Mouse (Mus musculus) lung, postnatal 0 days (tissue): ENCODE data around the gene Klhdc7b. TPM values are rescaled to one million over a fixed set of nuclear protein-coding genes. Genes with fewer than 3 reads are reported as not detected.

Experiments used
- ATAC-seq: fragments of 200-750 bp; cut with Nextera tagmentation; 2 replicates; pipeline ENCODE4 v1.8.0; 2017; ENCODE audit warnings: moderate library complexity
- DNase-seq: peaks from one replicate; pipeline ENCODE4 v3.0.0-alpha.2; 2016; ENCODE audit warnings: low spot score
- H3K27ac ChIP-seq: fragments of 300-500 bp; sonication (generic); 2 replicates; pipeline ENCODE4 v1.5.1; 2014; ENCODE audit warnings: antibody characterized with exemption, mild to moderate bottlenecking, low read length, mixed read lengths
- H3K27me3 ChIP-seq: fragments of 300-500 bp; sonication (generic); replicated peaks from 2 replicates; pipeline ENCODE4 v1.6.1; 2014; ENCODE audit warnings: low read length, mixed read lengths; ENCODE audit not compliant: insufficient read depth
- H3K36me3 ChIP-seq: fragments of 300-500 bp; sonication (generic); 2 replicates; pipeline ENCODE4 v1.6.1; 2014; ENCODE audit warnings: low read length, mixed read lengths; ENCODE audit not compliant: insufficient read depth
- H3K4me1 ChIP-seq: fragments of 300-500 bp; sonication (generic); 2 replicates; pipeline ENCODE4 v1.6.1; 2014; ENCODE audit warnings: antibody characterized with exemption, low read depth, low read length, mixed read lengths; ENCODE audit not compliant: insufficient read depth
- H3K4me2 ChIP-seq: fragments of 300-500 bp; sonication (generic); replicated peaks from 2 replicates; pipeline ENCODE4 v1.6.1; 2014; ENCODE audit warnings: low read depth, mild to moderate bottlenecking, low read length, moderate library complexity, mixed read lengths
- H3K4me3 ChIP-seq: fragments of 300-500 bp; sonication (generic); 2 replicates; pipeline ENCODE4 v1.5.1; 2014; ENCODE audit warnings: low read depth, low read length
- H3K9ac ChIP-seq: fragments of 300-500 bp; sonication (generic); replicated peaks from 2 replicates; pipeline ENCODE4 v1.6.1; 2014; ENCODE audit warnings: low read depth, mild to moderate bottlenecking
- H3K9me3 ChIP-seq: fragments of 300-500 bp; sonication (generic); 2 replicates; pipeline ENCODE4 v1.6.1; 2016; ENCODE audit warnings: low read length, mixed read lengths
- CTCF ChIP-seq: IDR thresholded peaks from 2 replicates; pipeline ENCODE4 v1.5.1; 2016; ENCODE audit warnings: antibody characterized with exemption, mild to moderate bottlenecking
- EP300 ChIP-seq: IDR thresholded peaks from 2 replicates; pipeline ENCODE4 v1.6.1; 2016; ENCODE audit warnings: antibody characterized with exemption, mild to moderate bottlenecking, control low read depth
- WGBS: fragments of 180-500 bp; shearing (Covaris S2); extraction: QIAGEN DNeasy Blood & Tissue Kit; methylation state at CpG from one replicate; pipeline ENCODE4 v1.1.7; 2014; 5-methylcytosine and 5-hydroxymethylcytosine counted together
- polyA plus RNA-seq: library from polyadenylated mRNA; unstranded; fragments of >200 nt; fragmentation: Nextera tagmentation; extraction: Ambion mirVana; gene quantifications from 2 replicates; pipeline ENCODE4 v1.2.1, GENCODE M21; 2015

The Klhdc7b gene
- polyA plus RNA-seq, 1 experiment from 2014 or later: not detected

DNA sequence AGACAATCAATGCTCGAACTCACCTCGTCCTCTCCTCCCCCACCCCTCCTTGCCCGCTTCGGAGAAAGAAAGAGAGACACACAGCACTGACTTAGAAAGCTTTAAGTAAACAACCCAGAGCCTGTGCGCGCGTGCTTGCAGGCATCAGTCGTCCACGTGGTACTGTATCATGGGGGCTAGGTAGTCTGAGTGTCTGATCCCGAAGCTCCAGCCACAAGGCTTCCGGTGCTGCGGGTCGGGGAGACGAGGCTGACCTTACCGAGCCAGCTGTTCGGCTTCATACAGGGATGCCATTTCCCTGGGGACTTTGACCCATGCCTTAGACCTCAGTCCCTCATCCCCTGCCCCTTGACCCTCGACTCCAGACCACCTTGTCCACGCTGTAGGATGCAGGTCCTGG, 7.4 kb upstream of the Klhdc7b start:
- no peak overlapping the region for H3K9ac ChIP-seq
- no peak for DNase-seq
- ATAC-seq: no peak
- peaks cover 32% of the 10 kb centered on the region for H3K27me3 ChIP-seq
- H3K4me3 ChIP-seq: no peak overlapping the region
- H3K36me3 ChIP-seq: 0 out of 2 replicates have a peak, but pooled peaks cover under 1% of the 10 kb centered on the region
- H3K4me2 ChIP-seq: no peak overlapping the region
- TF ChIP-seq EP300: no peak
- TF ChIP-seq CTCF: no peak
- H3K9me3 ChIP-seq: no peaks in the 10 kb centered on the region
- H3K4me1 ChIP-seq: peaks cover 8% of the 10 kb centered on the region
- H3K27ac ChIP-seq: no peak overlapping the region
- 4% methylated on average over 18 of the region's 18 CpGs for WGBS

DNA sequence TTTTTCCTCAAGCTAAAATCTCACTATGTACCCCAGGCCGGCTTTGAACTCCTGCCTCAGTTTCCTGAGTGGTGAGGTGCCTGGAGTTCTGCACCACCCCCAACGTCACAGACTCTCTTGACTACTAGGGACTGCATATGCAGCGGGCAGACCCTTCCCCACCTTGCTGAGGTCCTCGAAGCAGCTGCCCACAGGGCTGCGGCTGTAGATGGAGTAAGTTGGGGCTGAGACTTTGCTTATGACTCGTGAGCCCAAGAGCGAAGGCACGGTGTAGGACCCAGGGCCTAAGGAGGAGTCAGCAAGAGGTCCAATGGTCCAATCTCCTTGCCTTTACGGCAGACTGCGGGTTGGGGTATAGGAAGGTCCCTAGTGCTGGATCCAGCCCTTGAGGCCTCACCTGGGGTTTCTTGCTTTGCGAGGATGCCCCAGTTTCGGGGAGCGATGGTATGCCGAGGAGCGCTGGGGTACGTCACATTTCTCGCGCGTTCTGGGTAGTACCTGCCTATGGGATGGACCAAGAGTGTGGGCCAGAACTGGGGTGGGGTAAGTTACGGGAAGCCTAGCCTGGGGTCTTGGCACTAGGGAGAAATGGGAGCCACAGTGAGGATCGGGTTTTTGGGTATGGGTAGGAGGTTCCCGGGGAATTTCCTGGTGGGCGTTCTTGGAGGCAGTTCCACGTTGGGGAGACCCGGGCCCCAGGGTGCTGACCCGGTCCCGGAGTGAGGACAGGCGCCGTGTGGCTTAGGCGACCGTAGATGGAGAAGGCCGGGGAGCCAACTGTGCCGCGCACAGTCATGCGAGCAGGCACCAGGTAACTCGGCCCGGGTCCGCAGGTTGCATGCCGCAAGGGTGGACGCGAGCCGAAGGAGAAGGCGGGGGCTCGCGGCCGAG, 6.5 kb upstream of the Klhdc7b start:
- H3K9me3 ChIP-seq: no peaks in the 10 kb centered on the region
- H3K4me3 ChIP-seq: peak overlapping the region; percentile 34
- no peaks in the 10 kb centered on the region for H3K36me3 ChIP-seq
- TF ChIP-seq EP300: no peak
- ATAC-seq: no peak
- H3K4me2 ChIP-seq: peak overlapping the region; percentile 55
- H3K27me3 ChIP-seq: peaks cover 34% of the 10 kb centered on the region
- H3K4me1 ChIP-seq: peaks cover 4% of the 10 kb centered on the region
- H3K27ac ChIP-seq: no peak overlapping the region
- no peak overlapping the region for H3K9ac ChIP-seq
- 14% methylated on average over 46 of the region's 46 CpGs for WGBS
- no peak for DNase-seq

DNA sequence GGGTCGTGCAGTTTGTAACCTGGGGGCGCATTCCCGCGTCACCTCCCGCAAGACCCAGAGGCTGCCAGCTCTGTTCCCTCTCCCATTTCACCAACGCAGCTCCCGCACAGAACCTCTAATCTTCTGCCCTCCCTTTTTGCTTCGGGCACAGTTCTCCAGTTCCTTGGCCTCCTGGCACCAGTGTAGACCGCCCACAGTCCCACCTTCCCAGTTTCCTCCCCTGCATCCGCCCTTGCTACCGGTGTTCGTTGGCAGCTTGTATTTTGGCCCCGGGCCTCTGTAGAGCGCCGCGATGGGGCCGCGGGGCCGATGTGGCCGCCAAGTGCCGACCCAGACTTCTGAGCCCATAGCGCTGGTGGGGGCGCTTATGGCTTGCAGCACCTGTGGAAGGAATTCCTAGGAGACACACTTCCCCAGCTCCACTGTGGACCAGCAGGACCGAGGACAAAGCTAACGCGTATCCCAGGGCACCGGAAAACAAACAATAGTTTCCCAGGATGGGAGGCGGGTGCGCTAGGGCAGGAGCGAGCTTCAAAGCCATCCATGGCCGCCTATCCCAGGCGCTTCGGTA, 5.8 kb upstream of the Klhdc7b start, which contains the start of gene Odf3b:
Gene Odf3b, minus strand, starts transcription at position 452 of the 571 bp plus-strand sequence.
- Histone ChIP-seq H3K4me2 (peak within 1 kb of the TSS; percentile 55), H3K4me1 (peaks cover 2% of the 10 kb centered on the region), H3K27me3 (peaks cover 34% of the 10 kb centered on the region), H3K4me3 (peak within 1 kb of the TSS; percentile 34), H3K9me3 (no peaks in the 10 kb centered on the region), H3K27ac (no peak within 1 kb of the TSS), H3K36me3 (no peaks in the 10 kb centered on the region), H3K9ac (no peak within 1 kb of the TSS; the same call in 1 of the 2 replicates)
- WGBS: under 1% methylated on average over 33 of the region's 33 CpGs
- ATAC-seq (peak; percentile 63), DNase-seq (peak; percentile 26)
- no peak for TF ChIP-seq CTCF
- no peak for TF ChIP-seq EP300

DNA sequence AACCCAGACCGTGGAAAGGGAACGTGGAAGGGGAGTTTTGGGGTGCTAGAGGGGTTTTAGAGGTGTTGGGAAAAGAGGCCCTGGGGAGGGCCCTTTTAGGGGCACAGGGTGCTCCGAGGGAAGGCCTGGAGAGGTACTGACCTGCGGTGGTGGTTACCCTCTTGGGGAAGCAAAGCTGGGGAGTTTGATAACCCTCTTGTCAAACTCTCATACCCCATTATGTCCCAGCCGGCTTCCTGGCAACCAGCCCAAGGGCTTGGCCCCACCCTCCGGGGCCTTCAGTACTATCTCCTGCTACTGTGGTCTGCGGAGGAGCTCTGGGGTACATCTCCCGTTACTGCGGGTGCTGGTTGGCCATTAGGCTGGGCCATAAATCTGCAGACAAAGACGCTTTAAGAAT, 5.3 kb upstream of the Klhdc7b start:
- DNase-seq (peak; percentile 15), ATAC-seq (peak; percentile 11; the same call in 1 of the 2 replicates)
- no peak overlapping the region for H3K9ac ChIP-seq
- no peak for TF ChIP-seq CTCF
- no peak for TF ChIP-seq EP300
- no peaks in the 10 kb centered on the region for H3K36me3 ChIP-seq
- H3K9me3 ChIP-seq: no peaks in the 10 kb centered on the region
- H3K27me3 ChIP-seq: peaks cover 34% of the 10 kb centered on the region
- H3K27ac ChIP-seq: no peak overlapping the region
- H3K4me1 ChIP-seq: no peaks in the 10 kb centered on the region; the same call in 1 of the 2 replicates
- WGBS: 10% methylated on average over 10 of the region's 10 CpGs
- peak overlapping the region; percentile 55 for H3K4me2 ChIP-seq
- no peak overlapping the region; the same call in 1 of the 2 replicates for H3K4me3 ChIP-seq

DNA sequence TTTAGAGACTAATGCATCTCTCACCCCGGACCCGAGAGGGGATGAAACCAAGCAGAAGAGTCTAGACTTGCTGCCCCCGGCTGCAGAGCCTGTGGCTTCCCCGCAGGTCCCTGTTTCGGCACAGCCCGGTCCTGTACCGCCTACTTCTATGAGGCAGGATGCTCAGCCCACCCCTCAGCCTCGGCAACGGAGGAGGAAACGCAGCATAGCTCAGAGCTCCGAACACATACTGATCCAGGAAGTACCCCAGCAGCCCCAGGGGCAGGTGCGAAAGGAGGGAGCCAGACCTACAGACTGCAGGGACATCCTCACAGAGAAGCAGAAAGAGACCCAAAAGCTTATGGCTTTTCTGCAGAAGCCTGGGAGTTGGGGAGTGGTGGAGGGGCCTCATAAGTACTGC, 2.4 kb downstream of the Klhdc7b start:
- Histone ChIP-seq H3K27me3 (0 out of 2 replicates have a peak, but pooled peaks cover 2% of the 10 kb centered on the region), H3K36me3 (no peaks in the 10 kb centered on the region), H3K4me3 (no peak overlapping the region), H3K4me1 (no peaks in the 10 kb centered on the region), H3K9me3 (no peaks in the 10 kb centered on the region), H3K4me2 (no peak overlapping the region), H3K27ac (no peak overlapping the region), H3K9ac (no peak overlapping the region)
- TF ChIP-seq EP300 (no peak), CTCF (no peak)
- DNase-seq: no peak
- ATAC-seq: no peak
- 45% methylated on average over 12 of the region's 12 CpGs for WGBS

DNA sequence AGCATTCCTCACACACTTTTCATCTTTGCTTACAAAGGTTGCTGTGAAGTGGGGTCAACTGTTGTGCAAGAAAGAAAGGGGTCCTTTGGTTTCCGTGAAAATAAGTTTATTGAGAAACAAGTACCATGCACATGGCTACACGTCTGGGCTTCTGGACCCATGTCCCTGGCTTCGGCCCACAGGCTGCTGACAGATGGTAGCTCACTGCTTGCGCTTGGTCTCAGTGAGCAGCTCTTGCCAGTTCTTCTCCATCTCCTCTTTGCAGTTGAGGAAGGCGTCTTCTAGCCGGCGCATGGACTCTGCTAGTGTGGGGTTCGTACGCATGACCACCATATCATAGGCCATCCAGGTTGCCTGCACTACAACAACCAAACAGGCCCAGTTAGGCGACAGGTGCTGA, 5.4 kb downstream of the Klhdc7b start:
- TF ChIP-seq EP300 (no peak), CTCF (no peak)
- WGBS: 86% methylated on average over 10 of the region's 10 CpGs
- Histone ChIP-seq H3K4me2 (no peak overlapping the region), H3K27ac (no peak overlapping the region), H3K9me3 (no peaks in the 10 kb centered on the region), H3K27me3 (no peaks in the 10 kb centered on the region), H3K4me3 (no peak overlapping the region), H3K9ac (no peak overlapping the region), H3K36me3 (no peaks in the 10 kb centered on the region), H3K4me1 (no peaks in the 10 kb centered on the region)
- no peak for DNase-seq
- no peak for ATAC-seq
